Mouse (Mus musculus) thymus, adult 2 months (tissue): ENCODE results near the gene Xpnpep1.

ENCODE experiments used
- CTCF ChIP-seq: fragments of 200-500 bp; IDR thresholded peaks from 2 replicates; pipeline ENCODE4 v1.5.1; 2012; ENCODE audit warnings: mild to moderate bottlenecking, control low read depth, low read length, moderate library complexity, borderline replicate concordance; ENCODE audit not compliant: control insufficient read depth, poor library complexity, insufficient read depth; ENCODE audit errors: extremely low read depth
- POLR2A ChIP-seq: fragments of 200-500 bp; IDR thresholded peaks from 2 replicates; pipeline ENCODE4 v1.6.1; 2012; ENCODE audit warnings: mild to moderate bottlenecking, low read length, control low read depth, moderate library complexity; ENCODE audit not compliant: control insufficient read depth, poor library complexity, insufficient read depth; ENCODE audit errors: extremely low read depth

GRCm38 (mm10) chr19:53072406-53072805 lies 32.4 kb upstream of the Xpnpep1 start:
- no peak for TF ChIP-seq CTCF
- no peak for TF ChIP-seq POLR2A
